In genomic region chr3:86668146-86668545, GRCm38 (mm10) we compare ENCODE assay signal across 16 mouse cellular contexts.
DNase-seq lines count a peak whose midpoint lies in the region; ATAC-seq and TF ChIP-seq lines count a peak whose summit lies in the region.
"Had no signal": no experiment of that assay in that cellular context is flagged by ENCODE, and none has a peak within 500 bp of the region (broad histone marks: within the 10 kb centered on the region; RNA-seq: fewer than 3 reads in every experiment).

No protein-coding gene starts in this region.

- H3K9me3 ChIP-seq in neural tube, embryonic 11.5 days (ENCODE audit: control insufficient read depth, low read length), result no peaks in the 10 kb centered on the region
- H3K9me3 ChIP-seq in hindbrain, embryonic 15.5 days, result no peaks in the 10 kb centered on the region
- H3K9me3 ChIP-seq in neural tube, embryonic 14.5 days (ENCODE audit: control insufficient read depth, low read length), result no peaks in the 10 kb centered on the region
- H3K9me3 ChIP-seq: heart, embryonic 13.5 days; lung, embryonic 15.5 days had no signal

- H3K36me3 ChIP-seq in neural tube, embryonic 11.5 days (ENCODE audit: control insufficient read depth, insufficient read depth, low read length), result no peaks in the 10 kb centered on the region
- H3K36me3 ChIP-seq in hindbrain, embryonic 15.5 days, result no peaks in the 10 kb centered on the region
- no peaks in the 10 kb centered on the region for H3K36me3 ChIP-seq in neural tube, embryonic 14.5 days (ENCODE audit: control insufficient read depth, insufficient read depth, low read length)
- no peaks in the 10 kb centered on the region for H3K36me3 ChIP-seq in kidney, adult 2 months (ENCODE audit: control insufficient read depth, insufficient read depth, low read length)
- H3K36me3 ChIP-seq: heart, embryonic 13.5 days; lung, embryonic 15.5 days had no signal

- no peak overlapping the region for H3K9ac ChIP-seq in neural tube, embryonic 11.5 days (ENCODE audit: low read length)
- H3K9ac ChIP-seq in hindbrain, embryonic 15.5 days, result no peak overlapping the region
- no peak overlapping the region for H3K9ac ChIP-seq in neural tube, embryonic 14.5 days (replicated peaks; ENCODE audit: low read depth, low read length)
- H3K9ac ChIP-seq: heart, embryonic 13.5 days; lung, embryonic 15.5 days had no signal

- no peak overlapping the region for H3K27ac ChIP-seq in neural tube, embryonic 11.5 days (ENCODE audit: low read depth, low read length)
- H3K27ac ChIP-seq in hindbrain, embryonic 15.5 days (replicated peaks), result no peak overlapping the region
- H3K27ac ChIP-seq in neural tube, embryonic 14.5 days (ENCODE audit: low read depth, low read length), result no peak overlapping the region
- no peak overlapping the region for H3K27ac ChIP-seq in kidney, adult 2 months (ENCODE audit: insufficient read depth, low read depth, low read length)
- H3K27ac ChIP-seq: heart, embryonic 13.5 days; lung, embryonic 15.5 days had no signal

- WGBS in neural tube, embryonic 11.5 days, result 58% methylated on average over 8 of the region's 8 CpGs
- WGBS in hindbrain, embryonic 15.5 days, result 30% methylated on average over 8 of the region's 8 CpGs
- 24% methylated on average over 8 of the region's 8 CpGs for WGBS in neural tube, embryonic 14.5 days
- 69% methylated on average over 8 of the region's 8 CpGs for WGBS in kidney, adult 2 months

- DNase-seq in embryo, embryonic 10 days (ENCODE audit: low spot score), result peak; percentile 17
- DNase-seq in embryo, embryonic 9.5 days (ENCODE audit: extremely low spot score), result no peak
- peak; percentile 28 for DNase-seq in neural tube, embryonic 11.5 days (ENCODE audit: low spot score)
- no peak for DNase-seq in neural tube, embryonic 10.5 days (ENCODE audit: extremely low spot score, low spot score)
- DNase-seq in kidney, adult 2 months, result no peak
- no peak for DNase-seq in adrenal gland, postnatal 4 days (ENCODE audit: low spot score in 2 of 2)
- DNase-seq: cerebellum, adult 11 months; heart, postnatal 4 days; kidney, adult 8-10 months had no signal

- TF ChIP-seq CTCF in kidney, adult 2 months (conservative IDR thresholded peaks at IDR 0.05; ENCODE audit: insufficient read depth, insufficient read length, low read depth, low read length), result no peak

- TF ChIP-seq POLR2A in kidney, adult 2 months (IDR thresholded peaks at IDR 0.05; ENCODE audit: low read depth, low read length), result no peak

- no peaks in the 10 kb centered on the region for H3K27me3 ChIP-seq in neural tube, embryonic 11.5 days (ENCODE audit: control insufficient read depth, insufficient read depth, low read length)
- H3K27me3 ChIP-seq in hindbrain, embryonic 15.5 days, result no peaks in the 10 kb centered on the region
- H3K27me3 ChIP-seq in neural tube, embryonic 14.5 days (ENCODE audit: control insufficient read depth, insufficient read depth, low read length), result no peaks in the 10 kb centered on the region
- no peaks in the 10 kb centered on the region for H3K27me3 ChIP-seq in kidney, adult 2 months (replicated peaks; ENCODE audit: control insufficient read depth, insufficient read depth, low read length)
- H3K27me3 ChIP-seq: heart, embryonic 13.5 days; lung, embryonic 15.5 days had no signal

- H3K4me3 ChIP-seq in neural tube, embryonic 11.5 days (ENCODE audit: low read depth, low read length), result no peak overlapping the region
- H3K4me3 ChIP-seq in hindbrain, embryonic 15.5 days, result no peak overlapping the region
- no peak overlapping the region for H3K4me3 ChIP-seq in neural tube, embryonic 14.5 days (ENCODE audit: low read depth, low read length)
- no peak overlapping the region for H3K4me3 ChIP-seq in kidney, adult 2 months (ENCODE audit: insufficient read depth, low read depth, low read length)
- H3K4me3 ChIP-seq: heart, embryonic 13.5 days; lung, embryonic 15.5 days; myocyte had no signal

- no peak overlapping the region for H3K4me2 ChIP-seq in neural tube, embryonic 11.5 days (ENCODE audit: low read depth)
- no peak overlapping the region for H3K4me2 ChIP-seq in hindbrain, embryonic 15.5 days
- no peak overlapping the region; the same call in 1 of the 2 replicates for H3K4me2 ChIP-seq in neural tube, embryonic 14.5 days (ENCODE audit: low read depth, low read length)
- H3K4me2 ChIP-seq: heart, embryonic 13.5 days; liver, embryonic 11.5 days; lung, embryonic 15.5 days had no signal

- H3K4me1 ChIP-seq in neural tube, embryonic 11.5 days (ENCODE audit: control insufficient read depth, insufficient read depth, low read length), result no peaks in the 10 kb centered on the region
- 0 out of 2 replicates have a peak, but pooled peaks cover 5% of the 10 kb centered on the region for H3K4me1 ChIP-seq in hindbrain, embryonic 15.5 days (replicated peaks)
- H3K4me1 ChIP-seq in neural tube, embryonic 14.5 days (ENCODE audit: control insufficient read depth, insufficient read depth, low read length), result 0 out of 2 replicates have a peak, but pooled peaks cover 4% of the 10 kb centered on the region
- no peaks in the 10 kb centered on the region for H3K4me1 ChIP-seq in kidney, adult 2 months (ENCODE audit: control insufficient read depth, insufficient read depth, low read length)
- H3K4me1 ChIP-seq: heart, embryonic 13.5 days; lung, embryonic 15.5 days had no signal

- ATAC-seq in neural tube, embryonic 11.5 days (ENCODE audit: insufficient read depth, low FRiP score, low TSS enrichment), result no peak
- ATAC-seq in hindbrain, embryonic 15.5 days (ENCODE audit: low FRiP score, low read depth), result 0 out of 2 replicates have a peak, but pooled peaks have one; percentile 42
- ATAC-seq in neural tube, embryonic 14.5 days (ENCODE audit: low read depth), result peak; percentile 66; the same call in 1 of the 2 replicates
- ATAC-seq: activated CD4-positive, CD25-positive, alpha-beta regulatory T cell, adult 4 months had no signal

Comparison
In these comparisons a context has a peak if more than half of its experiments do, and no peak if none do; other contexts are left out.
1. DNase-seq: peak in embryo, embryonic 10 days (single experiment) and neural tube, embryonic 11.5 days (single experiment); none in embryo, embryonic 9.5 days (single experiment), neural tube, embryonic 10.5 days (single experiment), kidney, adult 2 months (single experiment) and adrenal gland, postnatal 4 days (0 of 2).